Mouse (Mus musculus): ENCODE measurements around the gene Arhgap11a. TPM values are rescaled to one million over a fixed set of nuclear protein-coding genes. Genes with fewer than 3 reads are reported as not detected.

The Arhgap11a gene
- total and polyA plus RNA-seq, 3 experiments, result 24.3 to 43.1 (median 29.7) TPM

- H3K27ac ChIP-seq (ENCODE audit: control insufficient read depth, low read depth, low read length), result no peak overlapping the region
- no peaks in the 10 kb centered on the region for H3K27me3 ChIP-seq (ENCODE audit: control insufficient read depth in 1 of 2, insufficient read depth in 2 of 2, low read length in 2 of 2)
- H3K9ac ChIP-seq (ENCODE audit: control insufficient read depth, low read depth, low read length, poor library complexity, severe bottlenecking), result no peak overlapping the region
- H3K79me2 ChIP-seq (ENCODE audit: control insufficient read depth, insufficient read depth, low read length, poor library complexity), result no peaks in the 10 kb centered on the region
- no peak overlapping the region for H3K4me3 ChIP-seq (ENCODE audit: control insufficient read depth in 1 of 2, insufficient read depth in 1 of 2, low read depth in 2 of 2, low read length in 2 of 2)
- DNase-seq (ENCODE audit: low read depth, low spot score), result no peak
- peaks cover 2 to 3% of the 10 kb centered on the region in 2 experiments; a peak in 2 of 4 replicates for H3K36me3 ChIP-seq (ENCODE audit: control insufficient read depth in 1 of 2, insufficient read depth in 2 of 2, low read length in 2 of 2)
- no peaks in the 10 kb centered on the region for H3K9me3 ChIP-seq (replicated peaks; ENCODE audit: insufficient read depth, low read length)
- H3K4me1 ChIP-seq (ENCODE audit: control insufficient read depth in 1 of 2, insufficient read depth in 2 of 2, low read length in 2 of 2), result peaks cover 0 to 6% of the 10 kb centered on the region in 2 experiments; a peak in 3 of 4 replicates
- TF ChIP-seq TBP (IDR thresholded peaks at IDR 0.05; ENCODE audit: low read depth, low read length) (no peak), POLR2AphosphoS2 (IDR thresholded peaks at IDR 0.05; ENCODE audit: low read length) (0 out of 2 replicates have a peak, but pooled peaks have one; percentile 17)
Measured at GRCm38 (mm10) chr2:113828086-113828942, 20.1 kb downstream of the Arhgap11a start.

DNA sequence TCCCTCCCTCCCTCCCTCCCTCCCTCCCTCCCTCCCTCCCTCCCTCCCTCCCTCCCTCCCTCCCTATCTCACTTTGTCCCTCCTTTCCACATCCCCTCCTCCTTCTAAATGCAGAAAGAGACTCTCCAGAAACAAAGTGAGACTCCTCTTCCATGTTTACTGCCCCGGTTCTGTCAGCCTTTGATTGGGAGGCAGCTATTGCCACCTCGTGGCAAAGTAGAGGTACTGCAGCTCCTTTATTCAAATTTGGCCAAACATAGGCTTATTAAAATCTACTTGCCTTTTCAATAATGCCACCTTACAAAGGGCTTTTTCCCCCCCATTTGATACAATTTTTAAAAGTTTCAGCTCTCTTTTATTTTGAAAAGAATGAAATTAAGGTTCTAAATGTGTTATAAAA is 24.6 kb downstream of the Arhgap11a start:
- Histone ChIP-seq H3K36me3 (ENCODE audit: control insufficient read depth in 1 of 2, insufficient read depth in 2 of 2, low read length in 2 of 2) (peaks cover 0 to 3% of the 10 kb centered on the region in 2 experiments; a peak in 1 of 4 replicates), H3K4me1 (ENCODE audit: control insufficient read depth in 1 of 2, insufficient read depth in 2 of 2, low read length in 2 of 2) (peaks cover 0 to 6% of the 10 kb centered on the region in 2 experiments; a peak in 3 of 4 replicates), H3K27me3 (ENCODE audit: control insufficient read depth in 1 of 2, insufficient read depth in 2 of 2, low read length in 2 of 2) (no peaks in the 10 kb centered on the region), H3K27ac (ENCODE audit: control insufficient read depth, low read depth, low read length) (no peak overlapping the region), H3K4me3 (ENCODE audit: control insufficient read depth in 1 of 2, insufficient read depth in 1 of 2, low read depth in 2 of 2, low read length in 2 of 2) (no peak overlapping the region), H3K9me3 (replicated peaks; ENCODE audit: insufficient read depth, low read length) (no peaks in the 10 kb centered on the region), H3K9ac (ENCODE audit: control insufficient read depth, low read depth, low read length, poor library complexity, severe bottlenecking) (no peak overlapping the region), H3K79me2 (ENCODE audit: control insufficient read depth, insufficient read depth, low read length, poor library complexity) (no peaks in the 10 kb centered on the region)
- DNase-seq (ENCODE audit: low read depth, low spot score), result peak; percentile 67
- no peak for TF ChIP-seq NRF1 (IDR thresholded peaks at IDR 0.05; ENCODE audit: insufficient read depth, low read depth, low read length, poor library complexity, severe bottlenecking)
- peak; percentile 64 for TF ChIP-seq SMC3 (IDR thresholded peaks at IDR 0.05; ENCODE audit: low read depth, low read length)
- peak; percentile 64 for TF ChIP-seq RAD21 (IDR thresholded peaks at IDR 0.05; ENCODE audit: low read depth, low read length)
- peak; percentile 65 to 77 (median 74) for TF ChIP-seq CTCF (IDR thresholded peaks at IDR 0.05 in 2 of 3, conservative IDR thresholded peaks at IDR 0.05 in 1 of 3; ENCODE audit: control insufficient read depth in 1 of 3, insufficient read depth in 1 of 3, low read depth in 2 of 3, low read length in 3 of 3, poor library complexity in 1 of 3, severe bottlenecking in 1 of 3)
- TF ChIP-seq ZMIZ1 (IDR thresholded peaks at IDR 0.05; ENCODE audit: low read depth, low read length), result no peak
- peak; percentile 21; the same call in 1 of the 2 replicates for TF ChIP-seq ZC3H11A (IDR thresholded peaks at IDR 0.05; ENCODE audit: low read depth, low read length)
- no peak for TF ChIP-seq POLR2AphosphoS2 (IDR thresholded peaks at IDR 0.05; ENCODE audit: low read length)
- TF ChIP-seq MAX (IDR thresholded peaks at IDR 0.05; ENCODE audit: low read length), result no peak
- TF ChIP-seq TAL1 (IDR thresholded peaks at IDR 0.05; ENCODE audit: low read length), result no peak
- no peak for TF ChIP-seq NELFE (IDR thresholded peaks at IDR 0.05; ENCODE audit: low read depth, low read length)

DNA sequence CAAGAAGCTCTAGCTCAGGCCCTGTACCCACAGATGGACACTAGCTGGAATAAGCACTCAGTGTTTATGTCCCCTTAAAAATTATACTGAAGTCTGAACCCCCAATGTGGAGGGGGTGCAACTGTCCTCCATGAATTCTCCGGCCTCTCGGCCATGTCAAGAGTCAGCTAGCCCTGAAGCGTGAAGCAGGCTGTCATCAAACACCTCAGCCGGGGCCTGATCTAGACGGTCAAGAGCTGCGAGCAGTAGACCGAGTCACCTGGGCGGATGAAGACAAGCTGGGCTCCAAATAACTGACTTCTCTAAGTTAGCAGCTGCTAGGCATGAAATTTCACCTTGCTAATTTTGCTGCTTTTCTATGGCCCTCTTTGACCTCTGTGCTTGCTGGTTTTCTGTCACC is 26.1 kb downstream of the Arhgap11a start:
- Histone ChIP-seq H3K9me3 (replicated peaks; ENCODE audit: insufficient read depth, low read length) (no peaks in the 10 kb centered on the region), H3K4me1 (ENCODE audit: control insufficient read depth in 1 of 2, insufficient read depth in 2 of 2, low read length in 2 of 2) (peaks cover 0 to 6% of the 10 kb centered on the region in 2 experiments; a peak in 3 of 4 replicates), H3K27ac (ENCODE audit: control insufficient read depth, low read depth, low read length) (no peak overlapping the region), H3K79me2 (ENCODE audit: control insufficient read depth, insufficient read depth, low read length, poor library complexity) (no peaks in the 10 kb centered on the region), H3K36me3 (ENCODE audit: control insufficient read depth in 1 of 2, insufficient read depth in 2 of 2, low read length in 2 of 2) (peaks cover 0 to 3% of the 10 kb centered on the region in 2 experiments; a peak in 1 of 4 replicates), H3K27me3 (ENCODE audit: control insufficient read depth in 1 of 2, insufficient read depth in 2 of 2, low read length in 2 of 2) (no peaks in the 10 kb centered on the region), H3K9ac (ENCODE audit: control insufficient read depth, low read depth, low read length, poor library complexity, severe bottlenecking) (no peak overlapping the region), H3K4me3 (ENCODE audit: control insufficient read depth in 1 of 2, insufficient read depth in 1 of 2, low read depth in 2 of 2, low read length in 2 of 2) (no peak overlapping the region)
- TF ChIP-seq TAL1 (IDR thresholded peaks at IDR 0.05; ENCODE audit: low read length) (no peak), POLR2A (IDR thresholded peaks at IDR 0.05; ENCODE audit: control insufficient read depth in 1 of 2, insufficient read depth in 1 of 2, low read depth in 1 of 2, low read length in 2 of 2, poor library complexity in 1 of 2) (no peak), GABPA (IDR thresholded peaks at IDR 0.05; ENCODE audit: low read depth, low read length) (no peak), ZC3H11A (IDR thresholded peaks at IDR 0.05; ENCODE audit: low read depth, low read length) (no peak), POLR2AphosphoS2 (IDR thresholded peaks at IDR 0.05; ENCODE audit: low read length) (no peak), E2F4 (IDR thresholded peaks at IDR 0.05; ENCODE audit: borderline replicate concordance, low read depth, low read length) (no peak), USF2 (IDR thresholded peaks at IDR 0.05; ENCODE audit: borderline replicate concordance in 1 of 2, insufficient read depth in 1 of 2, low read depth in 1 of 2, low read length in 2 of 2) (no peak), MXI1 (IDR thresholded peaks at IDR 0.05; ENCODE audit: low read depth, low read length) (no peak), ZKSCAN1 (IDR thresholded peaks at IDR 0.05; ENCODE audit: low read depth, low read length) (no peak), MAFK (IDR thresholded peaks at IDR 0.05; ENCODE audit: borderline replicate concordance, low read depth, low read length) (no peak), TBP (IDR thresholded peaks at IDR 0.05; ENCODE audit: low read depth, low read length) (no peak), MAX (IDR thresholded peaks at IDR 0.05; ENCODE audit: low read length) (no peak), MYB (IDR thresholded peaks at IDR 0.05; ENCODE audit: low read depth, low read length) (no peak), GATA1 (IDR thresholded peaks at IDR 0.05; ENCODE audit: low read depth, low read length) (no peak), TCF12 (IDR thresholded peaks at IDR 0.05; ENCODE audit: low read depth, low read length) (no peak), CTCF (IDR thresholded peaks at IDR 0.05 in 2 of 3, conservative IDR thresholded peaks at IDR 0.05 in 1 of 3; ENCODE audit: control insufficient read depth in 1 of 3, insufficient read depth in 1 of 3, low read depth in 2 of 3, low read length in 3 of 3, poor library complexity in 1 of 3, severe bottlenecking in 1 of 3) (no peak), RAD21 (IDR thresholded peaks at IDR 0.05; ENCODE audit: low read depth, low read length) (no peak)
- no peak for DNase-seq (ENCODE audit: low read depth, low spot score)
